Mouse (Mus musculus) CH12.LX (cell line): ENCODE data around the gene Jak1.

Source experiments
- CTCF ChIP-seq, 2 experiments: IDR thresholded peaks in 1 of 2; conservative IDR thresholded peaks in 1 of 2; 2 replicates each; pipeline ENCODE4 v1.5.1; 2011 to 2012; ENCODE audit warnings: low read depth in 2 of 2, low read length in 2 of 2, improper control_type of control experiment in 1 of 2, inconsistent platforms in 1 of 2, mild to moderate bottlenecking in 1 of 2, moderate library complexity in 1 of 2
- MAZ ChIP-seq: IDR thresholded peaks from 2 replicates; pipeline ENCODE4 v1.6.1; 2012; ENCODE audit warnings: low read depth, mild to moderate bottlenecking, inconsistent platforms, low read length, improper control_type of control experiment, moderate library complexity
- RAD21 ChIP-seq: IDR thresholded peaks from 2 replicates; pipeline ENCODE4 v1.6.1; 2011; ENCODE audit warnings: low read depth, mild to moderate bottlenecking, low read length, improper control_type of control experiment, moderate library complexity

- no peak for TF ChIP-seq CTCF (conservative IDR thresholded peaks at IDR 0.05 in 1 of 2, IDR thresholded peaks at IDR 0.05 in 1 of 2; ENCODE audit: low read depth in 2 of 2, low read length in 2 of 2)
- no peak for TF ChIP-seq RAD21
- TF ChIP-seq MAZ, result no peak
Measured at GRCm38 (mm10) chr4:101236797-101237196, 28.3 kb downstream of the Jak1 start.
